Mouse (Mus musculus) heart, adult 11 months (tissue): ENCODE measurements at regions not wholly inside any gene's neighbourhood (a gene's known extent, or its start where the extent isn't known, plus 50 kb on each side); places are given as distances from the start of the nearest gene placed in this dataset.
"Not testable (repeated sequence)": the region's sequence is repeated elsewhere in the genome, so short reads cannot be mapped to it uniquely, and the experiment has no call there.

Source experiments
- DNase-seq: peaks from one replicate; pipeline ENCODE4 v3.0.0; 2022

GRCm38 (mm10) chr3:82290373-82290772, 67.5 kb upstream of the Map9 start:
- no peak for DNase-seq

GRCm38 (mm10) chr3:82288996-82289395, 68.8 kb upstream of the Map9 start:
- DNase-seq, result peak; percentile 56

GRCm38 (mm10) chr3:82276977-82277714, 80.7 kb upstream of the Map9 start:
- no peak for DNase-seq

GRCm38 (mm10) chr3:82275822-82276203, 82.0 kb upstream of the Map9 start:
- peak; percentile 56 for DNase-seq

- DNase-seq, result peak; percentile 94
Measured at GRCm38 (mm10) chr3:82274945-82275821, 82.7 kb upstream of the Map9 start.

- DNase-seq, result peak; percentile 92
Measured at GRCm38 (mm10) chr3:82274196-82274937, 83.5 kb upstream of the Map9 start.

- not testable (repeated sequence) for DNase-seq
Measured at GRCm38 (mm10) chr3:82273511-82273910, 84.3 kb upstream of the Map9 start.

- no peak for DNase-seq
Measured at GRCm38 (mm10) chr3:82271965-82272364, 85.9 kb upstream of the Map9 start.

- no peak for DNase-seq
Measured at GRCm38 (mm10) chr3:82265941-82266340, 91.9 kb upstream of the Map9 start.

GRCm38 (mm10) chr3:82261976-82262375, 95.9 kb upstream of the Map9 start:
- DNase-seq, result peak; percentile 91

GRCm38 (mm10) chr3:82259986-82260652, 97.7 kb upstream of the Map9 start:
- DNase-seq, result peak; percentile 91

GRCm38 (mm10) chr3:82250796-82251261, 105.2 kb upstream of the Gucy1a1 start:
- DNase-seq, result peak; percentile 96

- no peak for DNase-seq
Measured at GRCm38 (mm10) chr3:82249968-82250795, 104.6 kb upstream of the Gucy1a1 start.

- no peak for DNase-seq
Measured at GRCm38 (mm10) chr3:82236377-82237057, 90.9 kb upstream of the Gucy1a1 start.

- peak; percentile 95 for DNase-seq
Measured at GRCm38 (mm10) chr3:82234306-82234705, 88.7 kb upstream of the Gucy1a1 start.

GRCm38 (mm10) chr3:82223379-82223778, 77.8 kb upstream of the Gucy1a1 start:
- no peak for DNase-seq

- no peak for DNase-seq
Measured at GRCm38 (mm10) chr3:82221924-82222323, 76.3 kb upstream of the Gucy1a1 start.

- DNase-seq, result not testable (repeated sequence)
Measured at GRCm38 (mm10) chr3:82219192-82219885, 73.8 kb upstream of the Gucy1a1 start.

- DNase-seq, result peak; percentile 89
Measured at GRCm38 (mm10) chr3:82214566-82215465, 69.2 kb upstream of the Gucy1a1 start.
